8 mouse cellular contexts compared by ENCODE assay signal in the genomic region with DNA sequence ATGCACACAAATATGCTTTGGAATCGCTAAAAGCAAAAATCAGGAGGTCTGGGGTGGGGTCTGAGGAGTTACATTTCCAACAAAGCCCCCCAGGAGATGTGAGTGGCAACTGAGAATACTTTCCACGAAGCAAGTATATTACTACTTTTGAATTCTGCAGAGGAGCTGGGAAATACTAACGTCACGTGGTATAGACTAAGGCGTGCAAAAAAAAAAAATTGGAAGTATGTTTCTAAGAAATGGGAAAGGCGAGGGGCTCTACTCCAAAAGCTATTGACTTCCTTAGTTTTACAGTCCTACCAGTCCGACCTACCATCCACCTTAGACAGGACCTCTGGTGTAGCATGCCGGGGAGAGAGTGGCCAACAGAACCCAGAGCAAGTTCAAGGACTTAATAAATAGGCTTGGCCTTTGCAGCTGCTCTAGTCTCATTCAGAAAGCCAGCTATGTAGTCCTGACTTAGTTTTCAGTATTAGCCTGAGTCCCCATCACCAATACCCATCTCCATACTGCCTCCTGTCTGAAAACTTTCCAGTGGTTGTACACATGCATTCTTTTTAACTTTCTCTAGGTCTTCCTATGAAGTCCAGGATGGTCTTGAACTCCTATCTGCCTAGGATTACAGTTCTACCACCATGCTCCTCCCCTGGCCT. TPM values are rescaled to one million over a fixed set of nuclear protein-coding genes. Genes with fewer than 3 reads are reported as not detected.
DNase-seq lines count a peak whose midpoint lies in the region; ATAC-seq and TF ChIP-seq lines count a peak whose summit lies in the region.

No protein-coding gene starts in this region.

- TF ChIP-seq POLR2A in cortical plate, adult 2 months (IDR thresholded peaks at IDR 0.05; ENCODE audit: extremely low read depth, insufficient read depth, low read length): no peak

- no peaks in the 10 kb centered on the region for H3K36me3 ChIP-seq in neural tube, embryonic 12.5 days

- H3K27ac ChIP-seq in layer of hippocampus, adult 2 months: peak overlapping the region; percentile 93
- H3K27ac ChIP-seq in cortical plate, adult 2 months (ENCODE audit: insufficient read depth, low read length): peak overlapping the region; percentile 33; the same call in 1 of the 2 replicates
- no peak overlapping the region for H3K27ac ChIP-seq in neural tube, embryonic 12.5 days

- H3K9ac ChIP-seq in neural tube, embryonic 12.5 days: peak overlapping the region; percentile 96

- H3K4me2 ChIP-seq in neural tube, embryonic 12.5 days (replicated peaks): peak overlapping the region; percentile 89

- no peaks in the 10 kb centered on the region; the same call in 1 of the 2 replicates for H3K4me1 ChIP-seq in cortical plate, adult 2 months (ENCODE audit: control insufficient read depth, insufficient read depth, low read length)
- H3K4me1 ChIP-seq in neural tube, embryonic 12.5 days: peaks cover 16% of the 10 kb centered on the region

- 36% methylated on average over 8 of the region's 8 CpGs for WGBS in neural tube, embryonic 12.5 days

- DNase-seq in layer of hippocampus, adult 2 months (ENCODE audit: low spot score in 2 of 2): no peak
- DNase-seq in layer of hippocampus, adult 18-20 months (ENCODE audit: low spot score in 2 of 2): no peak
- DNase-seq in induced T-regulatory cell, adult 2 months (ENCODE audit: low read depth): peak; percentile 51
- DNase-seq in layer of hippocampus, postnatal 36 days: no peak
- no peak for DNase-seq in layer of hippocampus, adult 9-10 months (ENCODE audit: low spot score)
- no peak for DNase-seq in thymus, postnatal 25 days

- ATAC-seq in neural tube, embryonic 12.5 days (ENCODE audit: low FRiP score, low read depth): no peak

- no peaks in the 10 kb centered on the region for H3K27me3 ChIP-seq in neural tube, embryonic 12.5 days (replicated peaks)

- peak overlapping the region; percentile 66 for H3K4me3 ChIP-seq in layer of hippocampus, adult 2 months
- peak overlapping the region; percentile 84; the same call in 1 of the 2 replicates for H3K4me3 ChIP-seq in cortical plate, adult 2 months (ENCODE audit: insufficient read depth, low read length)
- peak overlapping the region; percentile 98 for H3K4me3 ChIP-seq in neural tube, embryonic 12.5 days

- no peaks in the 10 kb centered on the region for H3K9me3 ChIP-seq in neural tube, embryonic 12.5 days

- TF ChIP-seq CTCF in layer of hippocampus, adult 2 months (conservative IDR thresholded peaks at IDR 0.05): no peak
- TF ChIP-seq CTCF in cortical plate, adult 2 months (IDR thresholded peaks at IDR 0.05; ENCODE audit: extremely low read depth, insufficient read depth, low read length): no peak

RNA-seq across cellular contexts. Expression of a gene that starts 2.2 kb away (rescaled TPM):
- total RNA-seq in layer of hippocampus, adult 2 months (2021): 10 to 100 TPM; 12.7 to 20.3 TPM
- 10 to 100 TPM; 16.9 to 18.4 TPM for total RNA-seq in layer of hippocampus, adult 18-20 months (2021)
- polyA plus RNA-seq in cortical plate, adult 2 months (2012; rRNA removed): 11.0 and 12.2 TPM in 2 replicates
- 3.9 and 7.1 TPM in 2 replicates for polyA plus RNA-seq in neural tube, embryonic 12.5 days (2016; fragmentation: Nextera tagmentation; extraction: Ambion mirVana)
- total RNA-seq in layer of hippocampus, postnatal 36 days (2021): 10 to 100 TPM; 15.0 to 18.8 TPM

RNA-seq across cellular contexts. Expression of a gene that starts 29.6 kb away (rescaled TPM):
- not detected for total RNA-seq in layer of hippocampus, adult 2 months (2021)
- total RNA-seq in layer of hippocampus, adult 18-20 months (2021): not detected
- polyA plus RNA-seq in cortical plate, adult 2 months (2012; rRNA removed): 0.04 TPM in 1 of 2 replicates, not detected in the other
- polyA plus RNA-seq in neural tube, embryonic 12.5 days (2016; fragmentation: Nextera tagmentation; extraction: Ambion mirVana): 0.30 and 0.45 TPM in 2 replicates
- total RNA-seq in layer of hippocampus, postnatal 36 days (2021): not detected
